Mouse (Mus musculus): ENCODE measurements at regions not wholly inside any gene's neighbourhood (a gene's known extent, or its start where the extent isn't known, plus 50 kb on each side); places are given as distances from the start of the nearest gene placed in this dataset.

DNA sequence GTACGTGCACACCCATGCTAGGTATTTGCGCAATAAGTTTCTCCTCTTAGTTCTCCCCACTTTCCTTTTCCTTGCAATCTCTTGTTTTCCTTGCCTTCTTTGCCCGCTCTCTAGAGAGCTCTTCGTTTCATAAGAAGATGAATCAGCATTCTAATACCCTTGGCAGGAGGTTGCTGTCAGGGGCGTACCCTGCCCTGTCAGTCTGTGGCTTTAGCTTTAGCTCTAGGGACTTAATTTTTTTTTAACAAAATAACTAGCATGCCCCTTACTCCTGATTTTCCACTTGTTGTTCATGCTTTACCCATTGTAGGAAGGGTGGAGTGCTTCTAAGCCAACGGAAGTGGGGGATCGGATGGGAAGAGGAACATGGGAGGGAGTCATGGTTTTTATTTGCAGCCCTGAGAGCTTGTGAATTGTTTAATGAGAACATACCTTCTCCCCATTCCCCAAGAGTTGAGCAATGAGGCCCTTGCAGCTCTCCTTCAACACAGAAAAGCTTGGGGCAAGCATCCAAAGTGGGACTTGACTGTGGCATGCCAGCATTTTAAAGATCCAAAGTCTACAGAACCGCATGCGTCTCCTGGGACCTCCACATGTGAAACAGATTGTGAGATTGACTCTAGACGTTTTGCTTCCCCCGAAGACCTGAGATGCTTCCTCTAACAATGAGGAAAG lies 221.0 kb upstream of the Usp24 start:
- in situ Hi-C loops (cut with MboI; ENCODE audit: unreplicated experiment in 2 of 2): no loop called here

GRCm38 (mm10) chr4:106096130-106096529 lies 219.9 kb upstream of the Usp24 start:
- in situ Hi-C loops (cut with MboI; ENCODE audit: unreplicated experiment in 2 of 2): no loop called here

DNA sequence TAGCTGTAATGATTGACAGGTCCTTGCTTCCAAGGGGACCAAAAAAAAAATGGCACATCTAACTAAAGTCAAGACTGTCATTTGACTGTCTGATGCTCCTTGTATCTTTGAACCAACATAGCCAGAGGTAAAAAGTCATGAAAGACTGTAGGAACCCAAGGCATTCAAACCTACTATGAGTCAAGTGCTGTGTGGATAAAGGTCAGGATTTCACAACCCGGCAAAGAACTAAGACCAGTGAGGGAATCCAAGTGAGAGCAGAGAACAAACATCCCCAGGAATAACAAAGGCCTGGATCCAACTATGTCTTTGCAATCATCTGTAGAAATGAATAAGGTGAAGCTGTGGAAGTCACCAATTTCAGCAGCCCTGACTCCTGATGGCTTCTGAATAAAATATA lies 218.2 kb upstream of the Usp24 start:
- in situ Hi-C loops (cut with MboI; ENCODE audit: unreplicated experiment in 2 of 2): no loop called here

GRCm38 (mm10) chr4:106100211-106101025 lies 215.6 kb upstream of the Usp24 start:
- in situ Hi-C loops (cut with MboI; ENCODE audit: unreplicated experiment in 2 of 2): no loop called here

DNA sequence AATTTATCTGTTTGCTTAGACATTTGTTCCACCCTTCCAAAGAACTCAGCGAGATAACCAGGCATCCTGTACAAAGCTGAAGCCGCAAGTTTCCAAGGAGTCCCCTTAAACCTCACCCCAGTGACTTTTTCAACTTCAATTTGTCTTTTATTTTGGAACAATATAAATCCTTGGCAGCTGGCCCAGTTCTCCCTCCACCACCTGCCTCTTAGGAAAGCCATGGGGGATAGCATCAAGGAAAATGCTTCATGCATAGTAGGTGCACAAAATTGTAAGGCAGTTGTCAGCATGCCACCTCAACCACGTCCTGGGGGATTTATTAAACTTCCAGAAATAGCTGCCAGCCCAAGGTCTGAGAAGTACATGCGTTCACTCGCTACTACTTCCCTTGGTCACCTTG lies 214.1 kb upstream of the Usp24 start:
- in situ Hi-C loops (cut with MboI; ENCODE audit: unreplicated experiment in 2 of 2): no loop called here

DNA sequence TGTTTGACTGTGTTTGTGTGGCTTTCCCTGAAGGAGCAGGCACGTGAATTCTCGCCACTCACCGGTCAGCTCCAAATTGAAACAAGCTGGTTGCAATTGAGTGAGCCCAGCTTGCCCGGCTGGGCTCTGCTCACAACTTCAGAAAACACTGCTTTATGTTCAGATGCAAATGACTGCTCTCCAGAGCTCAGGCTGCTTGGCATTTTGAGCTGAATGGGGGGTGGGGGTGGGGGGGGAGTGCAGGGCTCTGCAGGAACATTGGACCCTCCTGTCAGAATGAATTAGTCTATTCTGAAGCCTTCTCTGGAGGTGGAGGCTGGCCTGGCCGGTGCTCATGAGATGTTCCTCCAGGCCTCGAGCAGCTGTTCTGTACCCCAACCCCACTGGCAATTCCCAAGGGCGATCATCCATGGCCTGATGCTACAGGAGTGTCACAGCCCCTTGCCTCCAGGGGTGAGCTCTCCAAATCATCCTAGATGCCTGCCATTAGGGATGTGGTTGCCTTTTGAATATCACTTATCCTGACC lies 213.5 kb upstream of the Usp24 start:
- in situ Hi-C loops (cut with MboI; ENCODE audit: unreplicated experiment in 2 of 2): no loop called here

DNA sequence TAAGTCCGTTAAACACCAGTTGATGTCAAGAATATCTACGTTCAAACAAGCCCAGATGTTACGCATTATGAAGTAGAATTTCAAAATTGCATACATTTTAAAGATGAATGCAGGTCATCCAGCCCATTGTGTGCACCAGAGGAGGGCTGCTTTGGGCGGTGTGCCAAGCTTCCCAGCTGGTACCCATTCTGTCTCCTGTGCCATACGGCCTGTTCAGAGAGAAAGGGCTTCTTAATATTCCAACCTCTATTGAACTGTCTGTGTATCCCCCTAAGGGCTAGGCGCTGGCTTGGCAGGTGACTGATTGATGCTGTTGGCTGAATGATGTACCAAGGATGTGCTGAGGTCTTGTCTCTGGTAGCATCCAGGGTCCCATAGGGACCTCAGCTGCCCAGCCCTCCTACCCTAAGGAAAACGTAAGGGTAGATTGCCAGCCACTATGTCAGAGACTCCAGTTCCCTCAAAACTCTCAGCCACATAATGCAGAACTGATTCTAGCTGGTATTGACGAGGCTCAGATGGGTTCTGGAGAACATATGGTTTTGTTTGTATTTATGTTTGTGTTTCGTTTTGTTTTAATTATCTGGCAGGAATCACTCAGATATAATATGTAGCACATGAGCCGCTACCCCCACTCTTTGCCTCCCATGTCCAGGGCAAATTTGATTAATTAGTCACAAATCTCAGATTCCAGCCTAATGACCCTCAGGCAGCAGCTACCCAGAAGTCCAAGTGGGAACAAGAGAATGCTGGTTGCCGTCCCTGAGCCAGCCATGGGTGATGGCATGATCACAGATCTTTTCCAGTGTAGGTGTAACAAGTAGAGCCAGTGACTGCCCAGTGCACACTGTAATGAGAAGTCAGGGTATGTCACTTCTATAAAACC lies 212.0 kb upstream of the Usp24 start:
- in situ Hi-C loops (cut with MboI; ENCODE audit: unreplicated experiment in 2 of 2): no loop called here

GRCm38 (mm10) chr4:106112981-106113380 lies 203.0 kb upstream of the Usp24 start:
- in situ Hi-C loops (cut with MboI; ENCODE audit: unreplicated experiment in 2 of 2): no loop called here

DNA sequence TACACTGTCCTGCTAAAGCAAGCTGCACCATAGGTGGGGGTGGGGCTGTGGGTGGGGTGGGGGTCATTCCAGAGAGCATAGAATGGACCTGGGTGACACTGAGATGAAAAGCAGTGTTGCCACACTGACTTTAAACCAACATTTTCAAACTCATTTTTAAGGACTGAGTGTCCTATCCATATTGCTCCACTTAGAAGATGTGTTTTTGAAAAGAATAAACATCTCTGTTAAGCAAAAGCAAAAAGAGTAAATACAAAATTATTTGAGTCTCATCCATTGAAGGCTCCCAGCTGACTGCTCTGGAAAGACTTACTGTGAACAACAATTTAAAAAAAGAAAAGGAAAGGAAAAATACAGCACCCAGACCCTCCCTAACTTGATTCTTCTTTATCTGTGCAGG lies 202.3 kb upstream of the Usp24 start:
- in situ Hi-C loops (cut with MboI; ENCODE audit: unreplicated experiment in 2 of 2): no loop called here

- in situ Hi-C loops (cut with MboI; ENCODE audit: unreplicated experiment in 2 of 2): no loop called here
Observed at GRCm38 (mm10) chr4:106116611-106117010, 199.4 kb upstream of the Usp24 start.

DNA sequence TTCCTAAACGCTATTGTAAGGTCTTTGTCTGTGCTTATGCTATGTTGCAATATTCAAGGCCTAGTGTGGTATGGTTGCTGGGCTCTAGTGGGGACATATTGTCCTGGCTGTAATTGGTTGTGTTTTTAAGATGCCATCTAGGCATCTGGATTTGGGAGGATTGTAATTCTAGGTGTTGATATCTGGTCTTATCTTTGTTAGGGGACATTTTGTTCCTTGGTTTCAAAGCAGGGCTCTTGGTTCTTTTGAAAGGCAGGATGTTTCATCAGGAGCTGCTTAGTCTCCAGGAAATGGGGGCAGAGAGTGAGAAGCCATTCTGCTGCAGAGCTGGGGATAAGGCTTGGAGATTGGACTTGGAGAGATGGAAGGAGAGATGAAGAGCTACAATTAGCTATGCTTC lies 194.7 kb upstream of the Usp24 start:
- in situ Hi-C loops (cut with MboI; ENCODE audit: unreplicated experiment in 2 of 2): no loop called here

DNA sequence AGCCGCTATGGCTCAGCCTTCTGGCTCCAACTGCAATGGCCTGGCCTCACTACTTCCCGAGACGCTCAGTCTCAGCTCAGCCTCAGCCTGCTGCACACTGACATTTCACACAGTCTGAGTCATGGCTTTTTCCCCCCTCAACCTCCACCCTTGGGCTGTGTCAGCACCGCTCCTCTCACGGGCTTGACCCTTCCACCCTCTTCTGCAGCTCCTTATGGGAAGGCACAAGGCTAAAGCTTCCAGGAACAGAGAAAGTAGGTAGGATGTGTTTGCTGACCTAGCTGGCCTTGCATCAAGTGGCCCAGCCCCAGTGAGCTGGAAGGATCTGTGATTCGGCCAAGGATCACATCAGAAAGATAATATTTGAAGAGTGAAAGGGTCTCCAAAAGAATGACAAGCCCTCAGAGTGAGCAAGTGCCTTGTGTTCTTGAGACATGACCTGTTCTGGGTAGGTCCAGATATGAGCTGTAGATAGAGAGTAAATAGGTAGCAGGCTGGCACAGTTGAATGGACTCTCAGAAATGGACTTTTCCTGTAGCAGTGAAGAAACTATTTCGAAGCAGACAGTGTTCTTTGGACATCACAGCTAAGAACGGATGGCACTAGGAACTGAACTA lies 192.9 kb upstream of the Usp24 start:
- in situ Hi-C loops (cut with MboI; ENCODE audit: unreplicated experiment in 2 of 2): no loop called here

- in situ Hi-C loops (cut with MboI; ENCODE audit: unreplicated experiment in 2 of 2): no loop called here
Observed at GRCm38 (mm10) chr4:106127199-106127598, 188.8 kb upstream of the Usp24 start.

DNA sequence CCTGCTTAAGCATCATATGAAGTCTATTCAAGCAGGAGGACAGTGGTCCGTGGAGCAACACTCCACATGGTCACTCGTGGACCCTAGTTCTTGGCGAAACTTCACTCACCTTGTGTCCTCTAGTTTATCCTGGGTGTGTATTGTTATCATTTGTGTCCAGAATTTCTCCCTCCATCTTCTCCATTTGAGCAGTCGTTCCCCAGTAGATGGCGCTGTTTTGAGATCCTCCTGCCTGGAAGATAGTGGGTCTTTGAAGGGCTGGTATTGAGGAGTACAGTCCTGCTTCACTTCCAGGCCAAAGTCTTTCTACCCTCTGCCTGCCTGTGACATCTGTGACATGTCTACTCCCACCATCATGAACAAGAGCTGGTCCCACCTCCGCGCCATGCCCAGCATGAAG lies 188.4 kb upstream of the Usp24 start:
- in situ Hi-C loops (cut with MboI; ENCODE audit: unreplicated experiment in 2 of 2): no loop called here

- in situ Hi-C loops (cut with MboI; ENCODE audit: unreplicated experiment in 2 of 2): no loop called here
Observed at GRCm38 (mm10) chr4:106129327-106129726, 186.7 kb upstream of the Usp24 start.

DNA sequence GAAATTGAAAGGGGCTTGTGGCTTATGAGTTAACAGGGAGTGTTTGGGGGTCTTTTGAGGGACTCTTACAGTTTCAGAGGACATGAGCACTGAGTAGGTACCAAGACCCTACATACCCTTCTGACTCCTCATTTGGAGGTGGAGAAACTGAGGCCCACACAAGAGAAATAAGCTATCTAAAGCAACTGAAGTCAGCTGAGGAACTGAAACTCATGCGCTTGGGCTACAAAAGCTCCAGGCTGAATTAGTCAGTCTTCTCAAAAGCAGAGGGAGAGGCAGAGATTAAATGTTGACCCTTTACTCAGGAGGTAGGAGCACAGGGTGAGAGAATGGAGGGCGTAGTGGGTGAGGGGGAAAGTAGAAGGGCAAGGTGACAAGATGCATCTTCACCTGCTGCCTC lies 186.2 kb upstream of the Usp24 start:
- in situ Hi-C loops (cut with MboI; ENCODE audit: unreplicated experiment in 2 of 2): no loop called here

DNA sequence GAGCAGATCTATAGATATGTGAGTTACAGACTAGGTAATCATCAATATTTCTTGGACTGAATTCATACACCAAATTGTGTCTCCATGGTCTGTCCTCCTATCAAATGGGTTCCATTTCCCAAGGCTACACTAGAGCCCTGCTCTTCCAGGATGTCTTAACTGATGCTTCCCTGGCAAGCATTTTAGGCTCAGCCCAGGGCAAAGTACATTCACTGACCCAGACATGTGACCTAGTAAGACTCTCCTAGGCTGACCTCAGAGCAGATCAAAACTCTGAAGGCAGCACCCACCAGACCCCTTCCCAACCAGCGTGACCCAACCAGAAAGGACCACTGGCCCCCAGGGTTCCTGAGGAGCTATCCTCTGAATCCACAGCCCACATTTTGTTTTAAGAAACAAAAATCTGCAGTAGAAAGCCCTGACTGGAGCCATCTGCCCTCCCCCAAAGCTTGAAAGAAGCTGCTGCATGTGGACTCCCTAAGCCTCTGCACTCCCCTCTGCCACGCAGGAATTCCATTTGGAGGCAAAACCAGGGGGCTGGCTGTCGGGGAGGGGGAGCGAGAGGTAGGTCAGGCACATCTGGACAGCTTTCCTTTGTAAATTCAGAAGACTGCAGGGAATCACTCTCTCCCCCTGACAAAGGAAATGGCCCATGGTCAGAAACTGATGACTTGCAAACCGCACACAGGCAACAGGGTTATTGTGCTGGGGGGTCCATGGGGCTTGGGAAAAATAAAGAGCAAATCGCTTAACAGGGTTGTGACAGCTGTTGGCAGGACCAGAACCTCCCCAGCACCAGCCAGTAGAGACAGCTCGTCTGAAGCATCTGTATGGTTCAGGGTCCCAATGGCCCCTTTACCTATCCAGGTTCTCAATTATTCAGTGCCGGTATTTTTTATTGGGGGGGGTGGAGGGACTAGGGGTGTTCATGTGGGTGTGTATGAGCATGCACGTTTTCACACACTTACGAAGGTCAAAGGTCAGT lies 182.0 kb upstream of the Usp24 start:
- in situ Hi-C loops (cut with MboI; ENCODE audit: unreplicated experiment in 2 of 2): no loop called here

DNA sequence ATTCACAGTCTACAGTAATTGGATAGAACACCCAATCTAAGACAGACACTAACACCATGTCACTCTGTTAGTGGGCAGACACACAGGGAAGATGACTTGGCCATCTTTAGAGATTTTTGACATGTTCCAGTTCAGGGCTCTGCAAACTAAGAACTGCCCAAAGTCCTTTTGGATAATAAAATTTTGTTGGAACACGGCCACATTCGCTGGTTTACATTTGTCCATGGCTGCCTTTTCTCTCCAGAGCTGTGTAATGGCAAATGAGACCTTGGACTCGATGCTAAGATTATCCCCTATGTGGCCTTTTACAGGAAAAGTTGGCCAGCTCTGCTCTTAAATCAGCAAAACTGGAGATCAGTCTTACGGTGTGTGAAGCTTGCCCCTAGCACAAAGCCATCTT lies 173.3 kb upstream of the Usp24 start:
- in situ Hi-C loops (cut with MboI; ENCODE audit: unreplicated experiment in 2 of 2): no loop called here

DNA sequence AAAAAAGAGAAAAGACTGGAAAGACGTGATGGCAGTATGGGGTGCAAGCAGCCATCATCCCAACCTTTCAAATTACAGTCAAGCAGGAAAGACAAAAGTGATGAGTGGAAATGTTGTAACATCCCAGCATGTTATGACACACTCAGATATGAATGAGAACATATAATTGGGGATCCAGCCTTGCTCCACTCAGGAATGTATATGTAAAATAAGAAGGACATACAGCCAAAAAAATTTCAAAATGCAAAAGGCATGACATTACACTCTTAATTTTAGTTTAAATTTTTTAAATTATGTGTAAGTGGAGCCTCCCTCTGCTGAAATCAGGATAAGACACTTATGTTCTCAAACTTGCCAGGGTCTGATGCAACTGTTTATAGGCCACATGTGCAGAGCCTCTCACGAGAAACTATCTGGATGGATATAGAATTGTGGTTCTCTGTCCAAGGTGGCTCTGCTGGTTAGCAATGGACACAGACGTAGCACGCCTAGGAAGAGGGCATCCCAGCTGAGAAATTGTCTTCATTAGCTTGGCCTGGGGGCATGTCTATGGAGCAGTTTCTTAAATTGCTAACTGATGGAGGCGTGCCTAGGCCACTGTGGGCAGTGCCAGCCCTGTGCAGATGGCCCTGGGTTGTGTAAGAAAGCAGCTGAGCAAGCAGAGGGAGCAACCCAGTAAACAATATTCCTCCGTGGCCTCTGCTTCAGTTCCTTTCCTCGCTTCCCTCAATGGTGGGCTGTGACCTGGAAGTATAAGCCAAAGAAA lies 171.5 kb upstream of the Usp24 start:
- in situ Hi-C loops (cut with MboI; ENCODE audit: unreplicated experiment in 2 of 2): no loop called here
